Mouse (Mus musculus) MEL (cell line): ENCODE results near the gene Ppp1r3g. TPM values are rescaled to one million over a fixed set of nuclear protein-coding genes. Genes with fewer than 3 reads are reported as not detected.

Experiments used
- DNase-seq: peaks from one replicate; pipeline ENCODE4 v3.0.0; 2011; ENCODE audit warnings: low read depth, low spot score
- H3K27ac ChIP-seq: 2 replicates; pipeline ENCODE4 v1.5.1; 2012; ENCODE audit warnings: low read depth, mild to moderate bottlenecking, control low read depth, low read length, moderate library complexity; ENCODE audit not compliant: control insufficient read depth
- H3K27me3 ChIP-seq, 2 experiments: fragments of 150-350 bp in 1 of 2; sonication (generic) in 1 of 2; 2 replicates each; pipeline ENCODE4 v1.6.1; 2012; ENCODE audit warnings: low read length in 2 of 2, mild to moderate bottlenecking in 2 of 2, improper control_type of control experiment in 1 of 2, moderate library complexity in 1 of 2; ENCODE audit not compliant: insufficient read depth in 2 of 2, control insufficient read depth in 1 of 2
- H3K36me3 ChIP-seq, 2 experiments: 2 replicates each; pipeline ENCODE4 v1.6.1; 2012 to 2014; ENCODE audit warnings: low read length in 2 of 2, improper control_type of control experiment in 1 of 2, inconsistent platforms in 1 of 2, mild to moderate bottlenecking in 1 of 2; ENCODE audit not compliant: insufficient read depth in 2 of 2, control insufficient read depth in 1 of 2
- H3K4me1 ChIP-seq, 2 experiments: fragments of 150-350 bp in 1 of 2; sonication (generic) in 1 of 2; 2 replicates each; pipeline ENCODE4 v1.6.1; 2012; ENCODE audit warnings: low read length in 2 of 2, improper control_type of control experiment in 1 of 2, mild to moderate bottlenecking in 1 of 2; ENCODE audit not compliant: insufficient read depth in 2 of 2, control insufficient read depth in 1 of 2
- H3K4me3 ChIP-seq, 2 experiments: fragments of 150-350 bp in 1 of 2; sonication (generic) in 1 of 2; 2 replicates each; pipeline ENCODE4 v1.5.1; 2012; ENCODE audit warnings: low read depth in 2 of 2, low read length in 2 of 2, mild to moderate bottlenecking in 2 of 2, moderate library complexity in 2 of 2, control low read depth in 1 of 2, improper control_type of control experiment in 1 of 2; ENCODE audit not compliant: control insufficient read depth in 1 of 2, insufficient read depth in 1 of 2
- H3K79me2 ChIP-seq: 2 replicates; pipeline ENCODE4 v1.6.1; 2012; ENCODE audit warnings: mild to moderate bottlenecking, low read length, moderate library complexity; ENCODE audit not compliant: control insufficient read depth, poor library complexity, insufficient read depth
- H3K9ac ChIP-seq: 2 replicates; pipeline ENCODE4 v1.6.1; 2012; ENCODE audit warnings: low read depth, mild to moderate bottlenecking, control low read depth, low read length, moderate library complexity; ENCODE audit not compliant: control insufficient read depth, poor library complexity, severe bottlenecking
- H3K9me3 ChIP-seq: fragments of 150-350 bp; sonication (generic); replicated peaks from 2 replicates; pipeline ENCODE4 v1.6.1; 2012; ENCODE audit warnings: mild to moderate bottlenecking, low read length, improper control_type of control experiment, moderate library complexity; ENCODE audit not compliant: insufficient read depth
- BHLHE40 ChIP-seq: IDR thresholded peaks from 2 replicates; pipeline ENCODE4 v1.6.1; 2012; ENCODE audit warnings: low read depth, mild to moderate bottlenecking, inconsistent platforms, low read length, improper control_type of control experiment, borderline replicate concordance
- CHD1 ChIP-seq: IDR thresholded peaks from 2 replicates; pipeline ENCODE4 v1.6.1; 2012; ENCODE audit warnings: low read depth, mild to moderate bottlenecking, inconsistent platforms, low read length, improper control_type of control experiment
- CHD2 ChIP-seq: IDR thresholded peaks from 2 replicates; pipeline ENCODE4 v1.6.1; 2011; ENCODE audit warnings: low read length, improper control_type of control experiment
- CTCF ChIP-seq, 3 experiments: IDR thresholded peaks in 2 of 3; conservative IDR thresholded peaks in 1 of 3; 2 replicates each; pipeline ENCODE4 v1.5.1; 2011 to 2012; ENCODE audit warnings: low read length in 3 of 3, low read depth in 2 of 3, mild to moderate bottlenecking in 2 of 3, improper control_type of control experiment in 1 of 3, inconsistent platforms in 1 of 3, mixed read lengths in 1 of 3, moderate library complexity in 1 of 3; ENCODE audit not compliant: control insufficient read depth in 1 of 3, insufficient read depth in 1 of 3, poor library complexity in 1 of 3, severe bottlenecking in 1 of 3
- E2F4 ChIP-seq: IDR thresholded peaks from 2 replicates; pipeline ENCODE4 v1.6.1; 2011; ENCODE audit warnings: low read depth, low read length, improper control_type of control experiment, borderline replicate concordance
- EP300 ChIP-seq, 2 experiments: IDR thresholded peaks; 2 replicates each; pipeline ENCODE4 v1.6.1; 2011; ENCODE audit warnings: improper control_type of control experiment in 2 of 2, low read length in 2 of 2, low read depth in 1 of 2, mild to moderate bottlenecking in 1 of 2
- ETS1 ChIP-seq: IDR thresholded peaks from 2 replicates; pipeline ENCODE4 v1.6.1; 2012; ENCODE audit warnings: low read depth, mild to moderate bottlenecking, inconsistent platforms, low read length, improper control_type of control experiment, moderate library complexity
- GATA1 ChIP-seq: IDR thresholded peaks from 2 replicates; pipeline ENCODE4 v1.6.1; 2011; ENCODE audit warnings: low read depth, low read length, improper control_type of control experiment
- JUND ChIP-seq: IDR thresholded peaks from 2 replicates; pipeline ENCODE4 v1.6.1; 2011; ENCODE audit warnings: low read depth, mild to moderate bottlenecking, improper control_type of control experiment, low read length
- MAX ChIP-seq: IDR thresholded peaks from 2 replicates; pipeline ENCODE4 v1.6.1; 2011; ENCODE audit warnings: low read length, improper control_type of control experiment
- MEF2A ChIP-seq: IDR thresholded peaks from 2 replicates; pipeline ENCODE4 v1.6.1; 2014; ENCODE audit warnings: low read depth, mild to moderate bottlenecking, inconsistent platforms, low read length, improper control_type of control experiment; ENCODE audit not compliant: poor library complexity, insufficient replicate concordance, severe bottlenecking; ENCODE audit errors: extremely low read depth
- MYB ChIP-seq: IDR thresholded peaks from 2 replicates; pipeline ENCODE4 v1.6.1; 2011; ENCODE audit warnings: mild to moderate bottlenecking, low read depth, low read length, improper control_type of control experiment
- NELFE ChIP-seq: IDR thresholded peaks from 2 replicates; pipeline ENCODE4 v1.6.1; 2011; ENCODE audit warnings: low read depth, low read length, improper control_type of control experiment
- NRF1 ChIP-seq: IDR thresholded peaks from 2 replicates; pipeline ENCODE4 v1.6.1; 2014; ENCODE audit warnings: low read depth, mild to moderate bottlenecking, inconsistent platforms, low read length, improper control_type of control experiment, moderate library complexity; ENCODE audit not compliant: poor library complexity, insufficient read depth, severe bottlenecking
- POLR2AphosphoS2 ChIP-seq: IDR thresholded peaks from 2 replicates; pipeline ENCODE4 v1.6.1; 2011; ENCODE audit warnings: low read length, improper control_type of control experiment
- POLR2AphosphoS5 ChIP-seq: IDR thresholded peaks from 2 replicates; pipeline ENCODE4 v1.6.1; 2012; ENCODE audit warnings: low read depth, borderline replicate concordance, mild to moderate bottlenecking, inconsistent platforms, low read length, moderate library complexity, mixed read lengths
- SIN3A ChIP-seq: IDR thresholded peaks from 2 replicates; pipeline ENCODE4 v1.6.1; 2012; ENCODE audit warnings: low read length, improper control_type of control experiment, inconsistent platforms
- SMC3 ChIP-seq: IDR thresholded peaks from 2 replicates; pipeline ENCODE4 v1.6.1; 2011; ENCODE audit warnings: low read depth, low read length, improper control_type of control experiment
- TAL1 ChIP-seq: IDR thresholded peaks from 2 replicates; pipeline ENCODE4 v1.6.1; 2012; ENCODE audit warnings: mild to moderate bottlenecking, inconsistent platforms, low read length, moderate library complexity, mixed read lengths
- TBP ChIP-seq: IDR thresholded peaks from 2 replicates; pipeline ENCODE4 v1.8.0; 2011; ENCODE audit warnings: low read depth, low read length, improper control_type of control experiment
- TCF12 ChIP-seq: IDR thresholded peaks from 2 replicates; pipeline ENCODE4 v1.6.1; 2014; ENCODE audit warnings: low read depth, mild to moderate bottlenecking, inconsistent platforms, low read length, improper control_type of control experiment, moderate library complexity
- UBTF ChIP-seq: IDR thresholded peaks from 2 replicates; pipeline ENCODE4 v1.6.1; 2012; ENCODE audit warnings: low read depth, mild to moderate bottlenecking, inconsistent platforms, low read length, improper control_type of control experiment, moderate library complexity, borderline replicate concordance; ENCODE audit not compliant: insufficient read depth
- ZC3H11A ChIP-seq: IDR thresholded peaks from 2 replicates; pipeline ENCODE4 v1.6.1; 2012; ENCODE audit warnings: low read depth, mild to moderate bottlenecking, inconsistent platforms, low read length, improper control_type of control experiment
- ZNF384 ChIP-seq: IDR thresholded peaks from 2 replicates; pipeline ENCODE4 v1.6.1; 2012; ENCODE audit warnings: low read depth, mild to moderate bottlenecking, inconsistent platforms, low read length, improper control_type of control experiment
- polyA plus RNA-seq, 2 experiments: library from polyadenylated mRNA; stranded (reverse) in 1 of 2; unstranded in 1 of 2; fragments of >175 nt in 1 of 2; fragments of >200 nt in 1 of 2; gene quantifications; 2 replicates each; pipeline versions ENCODE4 v1.2.1 to v1.2.4; 2012; ENCODE audit warnings: low replicate concordance in 2 of 2, low read depth in 1 of 2; ENCODE audit not compliant: insufficient read length in 2 of 2, insufficient read depth in 1 of 2, missing spikeins in 1 of 2
- total RNA-seq: library from RNA; depleted of rRNA; stranded (reverse); fragments of 300-350 nt; gene quantifications from 2 replicates; pipeline ENCODE4 v1.2.3, GENCODE M21; 2012

Ppp1r3g gene
- total and polyA plus RNA-seq, 3 experiments = not detected

GRCm38 (mm10) chr13:35997606-35998005 is 39.0 kb downstream of the Ppp1r3g start:
- Histone ChIP-seq H3K9ac (no peak overlapping the region), H3K79me2 (no peaks in the 10 kb centered on the region), H3K4me1 (peaks cover 0 to 8% of the 10 kb centered on the region in 2 experiments; a peak in 2 of 4 replicates), H3K36me3 (peaks cover 0 to 4% of the 10 kb centered on the region in 2 experiments; a peak in 2 of 4 replicates), H3K27me3 (no peaks in the 10 kb centered on the region), H3K4me3 (no peak overlapping the region), H3K27ac (no peak overlapping the region), H3K9me3 (no peaks in the 10 kb centered on the region)
- DNase-seq = no peak
- TF ChIP-seq SIN3A (no peak), POLR2AphosphoS2 (no peak), ZC3H11A (no peak), MAX (no peak), NRF1 (no peak), TAL1 (no peak), EP300 (IDR thresholded peaks at IDR 0.05; ENCODE audit: low read depth in 1 of 2, low read length in 2 of 2) (no peak), CHD1 (no peak), POLR2AphosphoS5 (no peak), SMC3 (no peak), JUND (no peak), TBP (no peak), E2F4 (no peak), CHD2 (no peak), ETS1 (no peak), BHLHE40 (no peak), MYB (no peak), TCF12 (no peak)

GRCm38 (mm10) chr13:36000798-36001197 is 42.2 kb downstream of the Ppp1r3g start:
- TF ChIP-seq CTCF (IDR thresholded peaks at IDR 0.05 in 2 of 3, conservative IDR thresholded peaks at IDR 0.05 in 1 of 3; ENCODE audit: control insufficient read depth in 1 of 3, insufficient read depth in 1 of 3, low read depth in 2 of 3, low read length in 3 of 3, poor library complexity in 1 of 3, severe bottlenecking in 1 of 3) (no peak), GATA1 (peak; percentile 29; the same call in 1 of the 2 replicates), TCF12 (no peak), NELFE (no peak), MAX (no peak), MEF2A (peak; percentile 49; the same call in 1 of the 2 replicates), UBTF (no peak), CHD1 (no peak), ZNF384 (no peak), ZC3H11A (no peak)
- no peak for DNase-seq
- Histone ChIP-seq H3K36me3 (peaks cover 0 to 4% of the 10 kb centered on the region in 2 experiments; a peak in 2 of 4 replicates), H3K27ac (no peak overlapping the region), H3K9me3 (no peaks in the 10 kb centered on the region), H3K4me3 (no peak overlapping the region), H3K4me1 (peaks cover 0 to 8% of the 10 kb centered on the region in 2 experiments; a peak in 2 of 4 replicates), H3K79me2 (no peaks in the 10 kb centered on the region), H3K9ac (no peak overlapping the region), H3K27me3 (no peaks in the 10 kb centered on the region)
